Comparison of ENCODE assay signal across 8 mouse cellular contexts in genomic region chr7:122955226-122955955, GRCm38 (mm10). TPM values are rescaled to one million over a fixed set of nuclear protein-coding genes. Genes with fewer than 3 reads are reported as not detected.
A peak's percentile ranks its signal among the peaks of the same experiment; 100 is the strongest.
DNase-seq lines count a peak whose midpoint lies in the region; ATAC-seq and TF ChIP-seq lines count a peak whose summit lies in the region.
"Had no signal": no experiment of that assay in that cellular context is flagged by ENCODE, and none has a peak within 500 bp of the region (broad histone marks: within the 10 kb centered on the region; RNA-seq: fewer than 3 reads in every experiment).

No protein-coding gene starts in this region.

- in situ Hi-C loops in CH12.LX (cut with MboI; ENCODE audit: low pct_ligation_motif_present, low pct_unique_long_range_greater_than_20kb, low sequenced_read_pairs): no loop called here
- in situ Hi-C loops in Patski (cut with MboI; ENCODE audit: low pct_unique_long_range_greater_than_20kb): no loop called here

- TF ChIP-seq CTCF in CH12.LX (conservative IDR thresholded peaks at IDR 0.05 in 1 of 2, IDR thresholded peaks at IDR 0.05 in 1 of 2; ENCODE audit: low read depth in 2 of 2, low read length in 2 of 2) (no peak), Patski (IDR thresholded peaks at IDR 0.05) (no peak)

- POLR2A ChIA-PET in Patski (lab: Charles Lee): no interaction called here

- WGBS in macrophage (ENCODE audit: missing documents): 68% methylated on average over 8 of the region's 8 CpGs

- intact Hi-C loops in gastrocnemius, postnatal 14 days (cut with DNase I; ENCODE audit: low total_unique reads): no loop called here

- H3K79me2 ChIP-seq in CH12.LX (replicated peaks; ENCODE audit: control insufficient read depth, extremely low read depth, insufficient read depth, poor library complexity, severe bottlenecking) (no peaks in the 10 kb centered on the region), macrophage (ENCODE audit: inconsistent target) (no peaks in the 10 kb centered on the region)

- CTCF ChIA-PET in Patski (lab: Charles Lee): interaction anchor here (2.4 kb wide), 1 partner anchor 10 kb away, joined by 9 read pairs; no protein-coding TSS in a partner anchor

- H3K9me3 ChIP-seq in CH12.LX (replicated peaks; ENCODE audit: low read length): no peaks in the 10 kb centered on the region

- TF ChIP-seq POLR2A in CH12.LX (IDR thresholded peaks at IDR 0.05; ENCODE audit: low read depth, low read length): no peak

- H3K27ac ChIP-seq in CH12.LX (ENCODE audit: insufficient read depth, low read depth) (no peak overlapping the region), macrophage (0 out of 2 replicates have a peak overlapping the region, but pooled peaks have one; percentile 15)

- dilution Hi-C loops in CH12.LX (cut with MboI; ENCODE audit: extremely low pct_ligation_motif_present, extremely low pct_unique_long_range_greater_than_20kb, low sequenced_read_pairs): no loop called here

- TF ChIP-seq EP300 in CH12.LX (IDR thresholded peaks at IDR 0.05; ENCODE audit: low read length): no peak

- H3K4me1 ChIP-seq in CH12.LX (ENCODE audit: control insufficient read depth in 1 of 2, insufficient read depth in 2 of 2): peaks cover 0 to 5% of the 10 kb centered on the region in 2 experiments; a peak in 1 of 4 replicates

- H3K9ac ChIP-seq in CH12.LX (ENCODE audit: insufficient read depth, low read depth): no peak overlapping the region

- ATAC-seq in Patski: peak; percentile 62

- H3K36me3 ChIP-seq in CH12.LX (replicated peaks in 1 of 2; ENCODE audit: control insufficient read depth in 1 of 2, insufficient read depth in 1 of 2, low read length in 1 of 2): no peaks in the 10 kb centered on the region
- no peaks in the 10 kb centered on the region for H3K36me3 ChIP-seq in macrophage (ENCODE audit: inconsistent target)

- H3K27me3 ChIP-seq in CH12.LX (replicated peaks) (no peaks in the 10 kb centered on the region), Patski (no peaks in the 10 kb centered on the region)

- no peak overlapping the region for H3K4me2 ChIP-seq in CH12.LX (ENCODE audit: insufficient read depth, low read depth, poor library complexity, severe bottlenecking)

- no peak overlapping the region for H3K4me3 ChIP-seq in CH12.LX (replicated peaks in 1 of 3; ENCODE audit: low read depth in 2 of 3, low read length in 2 of 3, poor library complexity in 1 of 3)
- no peak overlapping the region for H3K4me3 ChIP-seq in macrophage (ENCODE audit: inconsistent target)
- H3K4me3 ChIP-seq: erythroblast, embryonic 14.5 days had no signal

- TF ChIP-seq RAD21 in CH12.LX (IDR thresholded peaks at IDR 0.05; ENCODE audit: low read depth, low read length): no peak

- DNase-seq in CH12.LX (ENCODE audit: extremely low read depth) (peak; percentile 49), Patski (ENCODE audit: low read depth, low spot score) (no peak)
- DNase-seq in gastrocnemius, postnatal 14 days: peak; percentile 58
- DNase-seq in kidney, adult 9 months: peak; percentile 31
- no peak for DNase-seq in cerebellum, postnatal 25 days
- no peak for DNase-seq in right cerebral cortex, postnatal 36 days (ENCODE audit: low spot score in 2 of 2)

TF ChIP-seq in CH12.LX, 34 proteins besides CTCF, POLR2A, EP300 and RAD21:
- TF ChIP-seq USF2 (conservative IDR thresholded peaks at IDR 0.05; ENCODE audit: low read depth, low read length) (no peak), TCF12 (IDR thresholded peaks at IDR 0.05; ENCODE audit: low read depth, low read length) (no peak), IRF4 (IDR thresholded peaks at IDR 0.05; ENCODE audit: low read depth, low read length) (no peak), ZNF384 (IDR thresholded peaks at IDR 0.05; ENCODE audit: low read depth, low read length) (peak; percentile 13; the same call in 1 of the 2 replicates), ETS1 (conservative IDR thresholded peaks at IDR 0.05; ENCODE audit: low read depth, low read length) (no peak), HCFC1 (IDR thresholded peaks at IDR 0.05; ENCODE audit: low read depth, low read length) (no peak), BHLHE40 (IDR thresholded peaks at IDR 0.05; ENCODE audit: low read depth, low read length) (no peak), ELF1 (IDR thresholded peaks at IDR 0.05; ENCODE audit: low read depth, low read length) (0 out of 2 replicates have a peak, but pooled peaks have one; percentile 15), KAT2A (IDR thresholded peaks at IDR 0.05; ENCODE audit: insufficient replicate concordance, low read length) (no peak), NELFE (IDR thresholded peaks at IDR 0.05; ENCODE audit: low read depth, low read length) (no peak), POLR2AphosphoS2 (IDR thresholded peaks at IDR 0.05; ENCODE audit: low read depth, low read length) (no peak), JUND (conservative IDR thresholded peaks at IDR 0.05; ENCODE audit: low read depth, low read length) (no peak; the same call in 1 of the 2 replicates), MAZ (IDR thresholded peaks at IDR 0.05; ENCODE audit: low read depth, low read length) (no peak), ZC3H11A (IDR thresholded peaks at IDR 0.05; ENCODE audit: low read depth, low read length) (no peak), UBTF (IDR thresholded peaks at IDR 0.05; ENCODE audit: low read depth, low read length) (no peak), TBP (conservative IDR thresholded peaks at IDR 0.05; ENCODE audit: low read depth, low read length) (no peak), JUN (IDR thresholded peaks at IDR 0.05; ENCODE audit: insufficient read depth, low read depth, low read length) (no peak)

RNA-seq across cellular contexts. Expression of gene Rbbp6, which starts 10.1 kb away (rescaled TPM):
- 22.9 and 25.0 TPM in 2 replicates for total RNA-seq in CH12.LX (2012; rRNA removed)
- 14.1 and 17.8 TPM in 2 replicates for total RNA-seq in CH12.LX (2014; rRNA removed)
- 81.4 and 93.0 TPM in 2 replicates for polyA plus RNA-seq in CH12.LX (2012; ENCODE audit: insufficient read length, low read depth)
- polyA plus RNA-seq in Patski (2021): 46.4 TPM
- 10 to 100 TPM; 22.9 to 23.4 TPM for total RNA-seq in gastrocnemius, postnatal 14 days (2021)
- 100 to 1,000 TPM; 101 to 296 (median 228) TPM for total RNA-seq in macrophage (2018; cell fraction: chromatin; rRNA removed)
- 10 to 100 TPM; 22.0 to 43.9 (median 35.1) TPM for total RNA-seq in macrophage (2018; cell fraction: cytosol; rRNA removed)
- total RNA-seq in macrophage (2018; cell fraction: nucleus; rRNA removed): 100 to 1,000 TPM in 25 of 26 experiments, 10 to 100 TPM in 1; 97.0 to 183 (median 126) TPM
- 37.2 to 81.1 TPM (median 37.2 TPM) in 3 replicates for polyA plus RNA-seq in macrophage (2018)

Comparison
In these comparisons a context has a peak if more than half of its experiments do, and no peak if none do; other contexts are left out.
1. DNase-seq: peak in CH12.LX (single experiment), gastrocnemius, postnatal 14 days (single experiment) and kidney, adult 9 months (single experiment); none in Patski (single experiment), cerebellum, postnatal 25 days (0 of 2) and right cerebral cortex, postnatal 36 days (0 of 2).